Mouse (Mus musculus) CH12.LX (cell line): ENCODE data around the gene Mmp27. TPM values are rescaled to one million over a fixed set of nuclear protein-coding genes. Genes with fewer than 3 reads are reported as not detected.

Experiments used
- DNase-seq: peaks from one replicate; pipeline ENCODE4 v3.0.0-alpha.2; 2013; ENCODE audit errors: extremely low read depth
- H3K27ac ChIP-seq: 2 replicates; pipeline ENCODE4 v1.5.1; 2012; ENCODE audit warnings: low read depth, mild to moderate bottlenecking, control low read depth, moderate library complexity; ENCODE audit not compliant: insufficient read depth
- H3K27me3 ChIP-seq: replicated peaks from 2 replicates; pipeline ENCODE3; 2012; ENCODE audit warnings: inconsistent platforms
- H3K36me3 ChIP-seq, 2 experiments: replicated peaks in 1 of 2; 2 replicates each; pipeline versions ENCODE3 to v1.6.1; 2012; ENCODE audit warnings: inconsistent platforms in 1 of 2, low read length in 1 of 2, mild to moderate bottlenecking in 1 of 2, mixed read lengths in 1 of 2, moderate library complexity in 1 of 2; ENCODE audit not compliant: control insufficient read depth in 1 of 2, insufficient read depth in 1 of 2
- H3K4me1 ChIP-seq, 2 experiments: 2 replicates each; pipeline ENCODE4 v1.6.1; 2012; ENCODE audit warnings: inconsistent platforms in 1 of 2, moderate library complexity in 1 of 2; ENCODE audit not compliant: insufficient read depth in 2 of 2, control insufficient read depth in 1 of 2
- H3K4me2 ChIP-seq: 2 replicates; pipeline ENCODE4 v1.6.1; 2012; ENCODE audit warnings: low read depth, mild to moderate bottlenecking, control low read depth; ENCODE audit not compliant: poor library complexity, insufficient read depth, severe bottlenecking
- H3K4me3 ChIP-seq, 3 experiments: fragments of 150-350 bp in 1 of 3; sonication (generic) in 1 of 3; replicated peaks in 1 of 3; 2 replicates each; pipeline versions ENCODE3 to v1.5.1; 2011 to 2012; ENCODE audit warnings: low read depth in 2 of 3, low read length in 2 of 3, mild to moderate bottlenecking in 2 of 3, moderate library complexity in 2 of 3, control low read depth in 1 of 3, improper control_type of control experiment in 1 of 3, inconsistent platforms in 1 of 3, mixed read lengths in 1 of 3; ENCODE audit not compliant: poor library complexity in 1 of 3
- H3K79me2 ChIP-seq: replicated peaks from 2 replicates; pipeline ENCODE4 v1.6.1; 2012; ENCODE audit warnings: mild to moderate bottlenecking, moderate library complexity; ENCODE audit not compliant: control insufficient read depth, poor library complexity, insufficient read depth, severe bottlenecking; ENCODE audit errors: extremely low read depth
- H3K9ac ChIP-seq: 2 replicates; pipeline ENCODE4 v1.6.1; 2012; ENCODE audit warnings: low read depth, mild to moderate bottlenecking, control low read depth, moderate library complexity; ENCODE audit not compliant: insufficient read depth
- H3K9me3 ChIP-seq: replicated peaks from 2 replicates; pipeline ENCODE3; 2012; ENCODE audit warnings: low read length, inconsistent platforms, mixed read lengths
- CHD1 ChIP-seq: IDR thresholded peaks from 2 replicates; pipeline ENCODE4 v1.6.1; 2012; ENCODE audit warnings: low read depth, low read length, improper control_type of control experiment, inconsistent platforms
- CTCF ChIP-seq, 2 experiments: IDR thresholded peaks in 1 of 2; conservative IDR thresholded peaks in 1 of 2; 2 replicates each; pipeline ENCODE4 v1.5.1; 2011 to 2012; ENCODE audit warnings: low read depth in 2 of 2, low read length in 2 of 2, improper control_type of control experiment in 1 of 2, inconsistent platforms in 1 of 2, mild to moderate bottlenecking in 1 of 2, moderate library complexity in 1 of 2
- EP300 ChIP-seq: IDR thresholded peaks from 2 replicates; pipeline ENCODE4 v1.6.1; 2011; ENCODE audit warnings: low read length, improper control_type of control experiment
- JUN ChIP-seq: IDR thresholded peaks from 2 replicates; pipeline ENCODE4 v1.6.1; 2011; ENCODE audit warnings: low read depth, mild to moderate bottlenecking, low read length, improper control_type of control experiment, moderate library complexity; ENCODE audit not compliant: insufficient read depth
- KAT2A ChIP-seq: IDR thresholded peaks from 2 replicates; pipeline ENCODE4 v1.6.1; 2012; ENCODE audit warnings: low read length, improper control_type of control experiment, inconsistent platforms; ENCODE audit not compliant: insufficient replicate concordance
- MAFK ChIP-seq: IDR thresholded peaks from 2 replicates; pipeline ENCODE4 v1.6.1; 2011; ENCODE audit warnings: low read length, improper control_type of control experiment; ENCODE audit not compliant: insufficient replicate concordance
- MAX ChIP-seq: IDR thresholded peaks from 2 replicates; pipeline ENCODE4 v1.6.1; 2011; ENCODE audit warnings: low read length, improper control_type of control experiment
- MXI1 ChIP-seq: IDR thresholded peaks from 2 replicates; pipeline ENCODE4 v1.6.1; 2011; ENCODE audit warnings: mild to moderate bottlenecking, low read depth, low read length, improper control_type of control experiment
- MYC ChIP-seq: IDR thresholded peaks from 2 replicates; pipeline ENCODE4 v1.6.1; 2011; ENCODE audit warnings: low read depth, mild to moderate bottlenecking, improper control_type of control experiment, low read length
- NELFE ChIP-seq: IDR thresholded peaks from 2 replicates; pipeline ENCODE4 v1.6.1; 2011; ENCODE audit warnings: low read depth, low read length, improper control_type of control experiment
- NRF1 ChIP-seq: IDR thresholded peaks from 2 replicates; pipeline ENCODE4 v1.6.1; 2014; ENCODE audit warnings: low read depth, mild to moderate bottlenecking, inconsistent platforms, low read length, improper control_type of control experiment, moderate library complexity
- POLR2A ChIP-seq: IDR thresholded peaks from 2 replicates; pipeline ENCODE4 v1.6.1; 2011; ENCODE audit warnings: low read depth, mild to moderate bottlenecking, improper control_type of control experiment, low read length
- POLR2AphosphoS2 ChIP-seq: IDR thresholded peaks from 2 replicates; pipeline ENCODE4 v1.6.1; 2011; ENCODE audit warnings: low read depth, low read length, improper control_type of control experiment
- RAD21 ChIP-seq: IDR thresholded peaks from 2 replicates; pipeline ENCODE4 v1.6.1; 2011; ENCODE audit warnings: low read depth, mild to moderate bottlenecking, low read length, improper control_type of control experiment, moderate library complexity
- RCOR1 ChIP-seq: conservative IDR thresholded peaks from 2 replicates; pipeline ENCODE4 v1.6.1; 2012; ENCODE audit warnings: low read depth, mild to moderate bottlenecking, inconsistent platforms, low read length, improper control_type of control experiment
- SIN3A ChIP-seq: IDR thresholded peaks from 2 replicates; pipeline ENCODE4 v1.6.1; 2012; ENCODE audit warnings: low read length, improper control_type of control experiment, inconsistent platforms
- SMC3 ChIP-seq: IDR thresholded peaks from 2 replicates; pipeline ENCODE4 v1.6.1; 2011; ENCODE audit warnings: low read depth, low read length, improper control_type of control experiment
- TBP ChIP-seq: conservative IDR thresholded peaks from 2 replicates; pipeline ENCODE4 v1.6.1; 2011; ENCODE audit warnings: low read depth, low read length, improper control_type of control experiment
- TCF12 ChIP-seq: IDR thresholded peaks from 2 replicates; pipeline ENCODE4 v1.6.1; 2014; ENCODE audit warnings: low read depth, mild to moderate bottlenecking, inconsistent platforms, low read length, improper control_type of control experiment
- UBTF ChIP-seq: IDR thresholded peaks from 2 replicates; pipeline ENCODE4 v1.6.1; 2012; ENCODE audit warnings: low read depth, mild to moderate bottlenecking, inconsistent platforms, low read length, improper control_type of control experiment, moderate library complexity
- USF1 ChIP-seq: IDR thresholded peaks from 2 replicates; pipeline ENCODE4 v1.6.1; 2014; ENCODE audit warnings: low read depth, mild to moderate bottlenecking, inconsistent platforms, low read length, improper control_type of control experiment
- USF2 ChIP-seq: conservative IDR thresholded peaks from 2 replicates; pipeline ENCODE4 v1.6.1; 2011; ENCODE audit warnings: low read depth, low read length, improper control_type of control experiment
- ZNF384 ChIP-seq: IDR thresholded peaks from 2 replicates; pipeline ENCODE4 v1.6.1; 2012; ENCODE audit warnings: low read depth, low read length, improper control_type of control experiment, inconsistent platforms
- dilution Hi-C: fragments of 300-500 bp; cut with MboI; formaldehyde crosslinking; loops from 2 replicates; pipeline ENCODE4 v1.14.3; 2020; ENCODE audit warnings: low sequenced_read_pairs; ENCODE audit not compliant: extremely low pct_unique_long_range_greater_than_20kb, extremely low pct_ligation_motif_present
- in situ Hi-C: fragments of 300-500 bp; cut with MboI; formaldehyde crosslinking; loops from 3 replicates; pipeline ENCODE4 v1.14.3; 2019; ENCODE audit warnings: low sequenced_read_pairs, low pct_ligation_motif_present, low pct_unique_long_range_greater_than_20kb, mixed read lengths
- polyA plus RNA-seq: library from polyadenylated mRNA; unstranded; fragments of >175 nt; gene quantifications from 2 replicates; pipeline ENCODE4 v1.2.1, GENCODE M21; 2012; ENCODE audit warnings: low read depth; ENCODE audit not compliant: insufficient read length
- total RNA-seq, 2 experiments: library from RNA; depleted of rRNA; stranded (reverse); fragments of 300-350 nt in 1 of 2; fragments of >200 nt in 1 of 2; gene quantifications; 2 replicates each; pipeline ENCODE4 v1.2.3; 2012 to 2014

Gene Mmp27
- total and polyA plus RNA-seq, 3 experiments: not detected

DNA sequence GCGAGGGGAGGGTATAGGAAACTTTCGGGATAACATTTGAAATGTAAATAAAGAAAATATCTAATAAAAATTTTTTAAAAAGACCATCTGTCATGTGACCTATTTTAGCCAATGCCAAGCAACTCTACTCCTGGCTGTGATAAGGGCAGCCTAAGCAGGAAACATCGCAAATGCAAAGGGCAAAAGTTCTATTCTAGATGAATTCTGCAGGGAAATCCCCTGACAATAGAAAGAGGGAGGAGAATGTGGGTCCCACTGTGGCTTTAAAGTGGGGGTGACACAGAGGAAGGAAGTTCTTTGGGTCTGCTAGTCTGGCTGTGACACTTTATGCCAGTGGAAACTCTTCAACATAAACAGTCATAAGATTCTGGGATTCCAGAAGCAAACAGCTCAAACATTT is 17.7 kb upstream of the Mmp27 start:
- dilution Hi-C loops (no loop called here), in situ Hi-C loops (no loop called here)
- H3K4me2 ChIP-seq: no peak overlapping the region
- TF ChIP-seq POLR2A (no peak), EP300 (no peak), USF2 (0 out of 2 replicates have a peak, but pooled peaks have one; percentile 13), USF1 (0 out of 2 replicates have a peak, but pooled peaks have one; percentile 7), NRF1 (no peak)
- peak; percentile 48 for DNase-seq
- H3K27ac ChIP-seq: no peak overlapping the region
- peaks cover 0 to 21% of the 10 kb centered on the region in 2 experiments; a peak in 2 of 4 replicates for H3K4me1 ChIP-seq
- no peaks in the 10 kb centered on the region for H3K79me2 ChIP-seq
- no peaks in the 10 kb centered on the region for H3K36me3 ChIP-seq
- no peaks in the 10 kb centered on the region for H3K27me3 ChIP-seq
- H3K9ac ChIP-seq: no peak overlapping the region
- H3K9me3 ChIP-seq: no peaks in the 10 kb centered on the region
- no peak overlapping the region for H3K4me3 ChIP-seq

DNA sequence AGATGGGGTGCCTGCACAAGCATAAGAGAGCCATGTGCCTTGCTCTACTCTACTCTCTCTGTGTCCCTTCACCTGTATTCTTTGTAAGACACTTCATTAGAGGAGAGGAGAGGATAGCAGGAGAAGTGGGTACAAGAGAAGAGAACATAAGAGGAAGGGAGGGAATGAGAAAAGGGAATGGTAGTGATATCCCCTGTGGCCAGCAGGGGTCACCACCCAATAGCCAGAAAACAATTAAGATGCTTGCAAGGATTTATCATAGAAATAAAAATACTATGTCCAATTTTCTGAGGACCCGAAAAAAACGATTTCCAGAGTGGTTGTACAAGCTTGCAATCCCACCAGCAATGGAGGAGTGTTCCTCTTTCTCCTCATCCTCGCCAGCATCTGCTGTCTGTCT is 16.8 kb upstream of the Mmp27 start:
- Histone ChIP-seq H3K9ac (no peak overlapping the region), H3K27ac (no peak overlapping the region), H3K9me3 (no peaks in the 10 kb centered on the region), H3K4me2 (no peak overlapping the region), H3K79me2 (no peaks in the 10 kb centered on the region), H3K36me3 (no peaks in the 10 kb centered on the region), H3K27me3 (no peaks in the 10 kb centered on the region), H3K4me1 (peaks cover 0 to 21% of the 10 kb centered on the region in 2 experiments; a peak in 2 of 4 replicates), H3K4me3 (no peak overlapping the region)
- in situ Hi-C loops (no loop called here), dilution Hi-C loops (no loop called here)
- TF ChIP-seq RCOR1 (no peak), SMC3 (peak; percentile 56), CTCF (conservative IDR thresholded peaks at IDR 0.05 in 1 of 2, IDR thresholded peaks at IDR 0.05 in 1 of 2; ENCODE audit: low read depth in 2 of 2, low read length in 2 of 2) (peak; percentile 52 to 69; a peak in 3 of 4 replicates), NELFE (peak; percentile 19; the same call in 1 of the 2 replicates), RAD21 (peak; percentile 59), CHD1 (no peak)
- DNase-seq: peak; percentile 41

DNA sequence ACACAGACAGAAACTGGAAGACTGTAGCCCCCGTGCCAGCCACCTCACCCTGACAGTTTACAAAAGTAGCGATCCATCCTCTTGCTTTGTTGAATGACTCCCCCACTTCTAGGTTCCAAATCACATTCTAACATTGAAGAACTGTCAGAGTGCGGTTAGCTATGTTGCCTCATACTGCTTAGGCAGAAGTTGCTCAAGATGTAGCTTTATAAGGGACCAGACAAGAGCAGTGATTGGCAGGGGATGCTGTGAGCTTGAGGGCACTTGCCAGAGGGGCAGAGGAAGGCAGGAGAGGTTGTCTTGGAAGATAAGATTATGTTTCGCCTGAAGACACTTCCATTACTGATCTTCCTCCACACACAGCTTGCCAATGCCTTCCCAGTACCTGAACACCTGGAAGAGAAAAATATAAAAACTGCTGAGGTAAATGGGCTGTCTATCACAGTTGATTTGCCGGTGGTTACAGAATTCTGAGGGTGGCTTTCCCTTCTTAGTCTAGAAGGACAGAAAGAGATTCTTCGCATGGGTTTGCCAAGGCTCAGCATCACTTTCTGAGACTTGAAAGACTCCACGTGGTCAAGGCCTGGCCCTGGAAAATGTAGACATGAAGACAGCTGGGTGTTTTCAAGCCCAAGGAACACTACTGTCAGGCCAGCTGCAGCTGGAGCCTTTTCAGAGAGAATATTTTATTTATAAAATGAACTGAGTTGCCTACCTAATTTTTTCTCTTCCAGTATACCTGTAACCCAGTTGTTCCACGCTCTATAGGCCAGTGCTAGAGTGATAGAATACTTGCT is 12.8 kb upstream of the Mmp27 start, which contains the start of gene Mmp8:
TSS of gene Mmp8 (plus strand) at position 236 of the 797 bp plus-strand sequence.
- dilution Hi-C loops (no loop called here), in situ Hi-C loops (no loop called here)
- no peak within 1 kb of the TSS for H3K4me2 ChIP-seq
- H3K79me2 ChIP-seq: no peaks in the 10 kb centered on the region
- H3K27me3 ChIP-seq: no peaks in the 10 kb centered on the region
- H3K27ac ChIP-seq: no peak within 1 kb of the TSS
- H3K4me3 ChIP-seq: no peak within 1 kb of the TSS
- H3K4me1 ChIP-seq: peaks cover 0 to 16% of the 10 kb centered on the region in 2 experiments; a peak in 2 of 4 replicates
- H3K36me3 ChIP-seq: no peaks in the 10 kb centered on the region
- H3K9ac ChIP-seq: no peak within 1 kb of the TSS
- H3K9me3 ChIP-seq: no peaks in the 10 kb centered on the region
- DNase-seq: no peak
- no peak for TF ChIP-seq USF2
- TF ChIP-seq ZNF384: no peak
- no peak for TF ChIP-seq TBP
- no peak for TF ChIP-seq EP300
- no peak for TF ChIP-seq JUN
- no peak for TF ChIP-seq MAX
- TF ChIP-seq MAFK: no peak
- TF ChIP-seq POLR2AphosphoS2: no peak
- TF ChIP-seq TCF12: no peak
- TF ChIP-seq MXI1: no peak
- no peak for TF ChIP-seq RAD21
- no peak for TF ChIP-seq UBTF
- TF ChIP-seq MYC: no peak
- no peak for TF ChIP-seq SIN3A
- no peak for TF ChIP-seq NELFE
- TF ChIP-seq KAT2A: no peak
